Mouse (Mus musculus) frontal cortex, postnatal 36 days (tissue): ENCODE measurements around the gene Rapgef5.
A peak's percentile ranks its signal among the peaks of the same experiment; 100 is the strongest.
"Not testable (repeated sequence)": the region's sequence is repeated elsewhere in the genome, so short reads cannot be mapped to it uniquely, and the experiment has no call there.

Experiments used
- DNase-seq, 2 experiments: peaks; one replicate each; pipeline ENCODE4 v3.0.0; 2022; ENCODE audit warnings: low spot score in 2 of 2

Rapgef5 gene

DNA sequence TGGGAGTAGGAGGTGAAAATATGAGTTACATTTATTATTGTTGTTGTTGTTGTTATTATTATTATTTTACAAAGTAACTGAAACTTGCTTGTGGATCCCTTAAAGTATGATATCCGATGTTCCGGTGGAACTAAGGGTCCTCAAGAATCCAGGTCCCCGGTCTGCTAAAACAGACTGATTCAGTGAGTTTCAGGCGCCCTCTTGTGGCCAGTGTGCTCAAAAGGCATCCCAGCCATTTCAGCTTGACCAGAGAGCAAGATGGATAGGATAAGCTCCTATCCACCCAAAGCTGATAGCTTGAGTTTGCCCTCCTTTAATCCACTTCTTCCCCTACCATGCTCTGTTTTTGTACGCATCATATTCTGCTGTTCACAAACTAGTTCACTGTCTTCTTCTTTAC lies 252.8 kb downstream of the Rapgef5 start:
- peak; percentile 74 to 82 for DNase-seq

DNA sequence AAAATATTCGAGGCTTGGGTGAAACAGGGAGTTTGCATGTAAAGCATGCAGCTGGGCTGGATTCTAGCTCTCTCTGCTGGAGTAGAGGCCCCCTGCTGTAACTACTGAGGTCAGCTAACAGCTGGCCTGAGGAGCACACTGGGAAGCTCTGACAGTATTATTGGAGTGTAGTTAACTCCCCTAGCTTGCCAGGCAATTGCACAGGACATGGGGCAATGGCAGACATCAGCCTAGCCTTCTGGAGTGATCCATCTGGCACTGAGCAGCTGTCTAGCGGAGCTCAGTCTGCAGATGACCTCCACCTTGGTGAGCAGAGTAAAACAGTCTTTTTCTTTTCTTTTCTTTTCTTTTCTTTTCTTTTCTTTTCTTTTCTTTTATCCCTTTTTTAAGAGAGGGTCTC lies 253.9 kb downstream of the Rapgef5 start:
- no peak for DNase-seq

DNA sequence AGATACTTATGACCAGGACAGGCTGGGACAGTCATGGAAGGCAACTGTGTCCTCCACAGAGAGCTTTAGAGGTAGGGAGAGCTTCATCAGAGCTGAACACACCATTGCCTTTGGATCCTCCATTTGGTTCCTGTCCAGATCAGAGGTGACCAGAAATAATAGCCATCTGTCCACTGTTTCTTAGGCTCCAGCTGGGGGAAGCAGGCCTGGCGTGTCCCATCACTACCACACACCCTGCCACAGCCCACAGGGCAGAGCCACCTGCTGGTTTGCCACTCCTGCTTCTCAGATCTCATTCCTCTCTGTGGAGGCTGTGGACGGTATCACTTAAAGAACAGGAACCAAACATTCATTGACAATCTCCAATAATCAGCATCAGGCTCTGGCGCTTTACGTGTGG lies 254.9 kb downstream of the Rapgef5 start:
- DNase-seq: no peak

DNA sequence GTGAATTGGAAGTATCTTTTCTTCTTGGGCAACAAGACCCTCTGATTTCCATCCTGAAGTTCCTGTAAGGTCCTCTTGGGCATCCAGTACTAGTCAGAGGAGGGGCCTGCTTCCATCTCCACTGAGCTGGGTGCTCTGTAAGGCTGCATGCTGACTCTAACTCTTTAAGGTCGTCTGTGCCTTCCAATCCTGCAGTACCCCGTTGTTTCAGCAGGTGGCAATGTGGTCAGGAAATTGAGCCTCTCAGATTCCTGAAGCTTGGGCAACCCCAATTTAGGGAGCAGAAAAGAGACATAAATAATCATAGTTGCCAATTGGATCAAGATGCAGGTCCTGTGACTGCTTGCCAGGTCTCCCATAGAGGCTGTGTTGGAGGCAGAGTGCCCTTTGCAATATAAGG lies 256.4 kb downstream of the Rapgef5 start:
- peak; percentile 76 to 82 for DNase-seq

DNA sequence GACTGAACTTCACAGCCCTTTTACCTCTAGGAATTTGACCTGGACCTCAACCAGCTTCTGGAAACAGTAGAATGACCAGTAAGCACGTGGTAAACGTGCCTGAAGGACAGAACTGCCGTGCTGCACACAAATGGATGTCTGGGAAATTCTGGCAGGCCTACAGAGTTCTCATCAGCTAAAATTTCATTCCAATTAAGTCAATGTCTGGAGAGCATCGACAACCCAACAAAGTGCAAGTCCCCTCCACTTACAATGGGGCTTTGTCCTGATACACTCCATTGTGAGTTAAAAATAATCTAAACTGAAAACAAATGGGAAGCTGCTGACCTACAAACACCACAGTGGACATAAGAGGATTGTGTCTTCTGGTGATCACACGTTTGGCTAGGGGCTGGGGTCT lies 260.6 kb downstream of the Rapgef5 start:
- DNase-seq: no peak

DNA sequence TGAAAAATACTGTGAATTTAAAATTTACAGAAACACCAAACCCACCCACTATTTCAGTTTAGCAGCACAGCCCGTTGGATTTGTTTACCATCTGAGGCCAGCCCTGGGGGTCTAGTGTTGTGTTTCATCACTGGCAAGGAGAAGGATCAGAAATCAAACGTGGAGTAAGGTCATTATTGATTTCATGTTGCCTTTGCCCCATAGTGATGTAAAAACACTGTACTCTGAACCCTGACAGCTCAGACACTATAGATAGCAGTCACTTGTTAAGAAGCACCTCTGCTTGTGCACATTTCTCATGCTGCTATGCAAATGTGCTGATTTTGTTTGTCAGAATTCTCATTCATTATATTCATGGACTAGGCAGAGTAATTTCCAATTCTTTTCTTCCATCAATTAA lies 265.1 kb downstream of the Rapgef5 start:
- no peak for DNase-seq

DNA sequence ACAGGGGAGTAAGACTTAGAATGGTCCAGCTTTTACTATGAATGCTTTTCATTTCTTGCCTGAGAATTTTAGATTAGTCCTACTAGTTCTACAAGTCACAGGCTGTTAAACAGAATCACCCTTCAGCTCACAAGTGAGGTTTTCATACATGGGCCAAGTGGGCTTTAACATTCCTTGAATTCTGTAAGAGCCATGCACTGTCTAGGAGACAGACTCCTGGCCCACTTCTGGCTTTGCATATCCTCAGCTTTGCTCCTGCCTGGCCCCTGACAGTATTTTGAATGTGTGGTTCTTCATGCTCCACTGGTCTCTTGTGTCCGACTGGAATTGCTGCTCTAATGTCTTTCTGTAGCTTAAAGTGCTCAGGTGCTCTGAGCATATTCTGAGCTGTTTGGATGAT lies 267.1 kb downstream of the Rapgef5 start:
- DNase-seq: no peak

DNA sequence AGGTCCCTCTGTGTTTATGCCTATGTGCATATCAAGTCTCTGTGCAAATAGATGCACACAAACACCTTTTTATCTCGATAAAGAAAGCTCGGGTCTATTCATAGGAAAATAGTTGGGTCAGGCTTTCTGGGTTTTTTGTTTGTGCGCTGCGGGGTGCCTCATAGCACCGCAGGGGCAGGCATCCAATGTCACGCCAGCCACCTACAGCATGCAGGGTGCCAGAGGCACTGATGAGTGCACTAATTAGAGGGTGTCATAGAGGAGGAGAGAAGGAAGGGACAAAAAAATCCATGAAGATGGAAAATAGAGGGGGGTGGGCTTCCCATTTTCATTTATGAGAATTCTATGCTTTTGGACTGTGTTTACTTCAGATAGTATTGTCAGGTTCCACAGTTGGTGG lies 270.3 kb downstream of the Rapgef5 start:
- no peak for DNase-seq

DNA sequence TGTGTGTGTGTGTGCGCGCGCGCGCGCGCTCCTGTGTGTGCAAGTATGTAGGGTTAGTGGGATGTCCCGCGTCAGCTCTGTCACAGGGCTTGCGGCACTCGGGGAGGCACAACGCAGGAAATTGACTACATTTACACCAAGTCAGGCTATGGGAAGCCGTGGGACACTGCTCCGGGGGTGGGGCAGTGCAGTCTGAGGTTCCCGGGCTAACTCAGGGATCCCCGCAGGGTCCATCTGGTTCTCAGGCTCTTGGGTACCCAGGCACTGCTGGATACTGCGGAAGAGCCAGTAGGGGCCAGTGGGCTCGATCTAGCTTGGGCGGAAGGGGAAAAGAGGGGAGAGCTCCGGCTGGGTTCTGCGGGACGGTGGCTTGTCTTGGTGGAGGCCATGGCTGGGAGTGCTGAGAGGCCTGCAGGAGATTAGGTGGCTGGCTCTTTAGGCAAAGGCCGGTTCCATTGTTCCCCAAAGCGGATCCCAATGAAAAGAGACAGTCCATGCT lies 272.3 kb downstream of the Rapgef5 start:
- no peak for DNase-seq

DNA sequence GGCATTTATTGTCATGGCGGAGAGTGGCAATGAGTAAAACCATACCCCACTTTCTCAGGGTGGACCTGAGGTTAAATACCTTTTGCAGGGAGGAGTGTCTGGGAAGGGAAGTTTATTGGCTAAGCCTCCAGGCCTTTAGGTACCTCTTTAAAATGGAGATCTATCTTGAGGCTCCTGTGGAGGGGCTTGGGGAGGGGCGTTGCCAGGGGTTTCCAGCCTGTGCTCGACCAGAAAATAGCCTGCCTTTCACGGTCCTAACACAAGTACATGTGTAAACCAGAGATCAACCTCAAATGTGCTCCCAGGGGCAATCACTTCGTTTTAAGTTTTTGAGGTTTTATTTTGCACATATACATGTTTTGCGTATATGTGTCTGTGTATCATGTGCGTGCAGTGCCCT lies 272.7 kb downstream of the Rapgef5 start:
- DNase-seq: no peak

DNA sequence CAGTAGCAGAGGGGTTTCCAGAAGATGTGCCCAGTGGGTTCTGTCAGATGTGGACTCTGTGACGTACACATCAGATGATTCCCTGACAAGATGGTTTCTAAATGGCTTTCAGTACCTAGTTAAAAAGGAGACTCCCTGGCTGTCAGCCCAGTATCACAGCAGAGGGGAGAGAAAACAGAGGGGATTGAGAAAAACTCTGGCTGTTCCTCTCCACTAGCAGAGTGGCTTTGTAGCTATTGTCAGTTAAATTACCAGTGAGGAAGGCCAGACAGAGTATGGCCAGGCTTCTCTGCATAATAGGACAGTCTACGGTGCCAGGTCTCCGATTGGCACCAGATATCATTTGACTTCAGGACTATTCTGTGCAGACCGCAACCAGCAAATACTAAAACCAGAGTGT lies 279.0 kb downstream of the Rapgef5 start:
- no peak for DNase-seq

DNA sequence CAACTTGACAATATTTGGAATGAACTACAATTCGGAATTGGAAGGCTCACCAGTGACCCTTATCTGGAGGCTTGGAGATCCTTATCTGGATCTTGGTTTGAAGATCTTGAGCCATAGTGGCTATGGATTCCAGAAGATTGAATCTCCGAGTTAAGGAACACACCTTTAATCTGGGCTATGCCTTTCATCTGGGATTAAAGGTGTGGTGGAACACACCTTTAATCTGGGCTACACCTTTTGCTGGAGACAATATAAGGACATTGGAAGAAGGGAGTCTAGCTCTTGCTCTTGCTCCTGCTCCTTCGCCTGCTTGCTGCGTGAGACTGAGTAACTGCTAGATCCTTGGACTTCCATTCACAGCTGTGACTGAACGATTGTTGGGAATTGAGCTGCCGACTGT lies 287.7 kb downstream of the Rapgef5 start, which contains the start of gene Cdca7l:
Gene Cdca7l, plus strand, starts transcription at position 301 of the 400 bp plus-strand sequence.
- not testable (repeated sequence) for DNase-seq

DNA sequence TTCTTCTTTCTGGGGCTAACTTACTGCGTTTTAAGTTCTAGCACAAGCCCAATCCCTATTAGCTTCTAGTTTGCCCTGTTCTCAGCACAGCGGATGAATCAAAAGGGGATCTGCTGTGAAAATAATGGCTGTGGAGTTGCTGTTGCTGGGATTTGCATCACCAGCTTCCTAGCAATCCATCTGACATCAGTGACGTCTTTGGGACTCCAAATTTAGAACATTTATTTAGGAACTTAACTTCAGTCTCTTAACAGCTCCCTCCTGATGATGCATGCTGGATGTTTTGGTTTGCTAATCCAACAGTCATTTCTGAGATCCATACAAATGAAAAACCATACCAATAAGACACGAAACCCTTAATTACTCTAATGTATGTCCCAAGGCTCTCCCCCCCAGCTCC lies 289.3 kb downstream of the Rapgef5 start:
- DNase-seq: no peak

DNA sequence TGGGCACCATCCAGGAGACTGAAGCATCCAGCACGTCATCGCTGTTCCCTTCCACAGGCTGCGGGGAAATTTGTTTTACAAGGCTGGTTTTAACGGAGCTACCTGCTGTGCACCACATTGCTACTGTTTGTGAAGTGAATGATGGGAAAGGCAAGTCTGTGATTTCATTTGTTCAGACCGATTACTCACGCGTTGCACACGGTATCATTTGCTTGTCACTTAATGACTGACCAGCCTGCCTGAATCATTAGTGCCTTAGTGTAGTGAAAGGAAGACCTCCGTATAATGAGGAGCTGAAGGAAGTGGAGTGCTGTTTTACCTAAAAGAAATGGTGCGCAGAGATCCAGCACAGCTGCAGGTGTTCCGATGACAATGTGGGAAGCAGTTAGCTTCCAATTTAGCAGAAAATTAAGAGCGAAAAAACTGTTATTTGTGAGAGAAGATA lies 289.8 kb downstream of the Rapgef5 start:
- no peak for DNase-seq

DNA sequence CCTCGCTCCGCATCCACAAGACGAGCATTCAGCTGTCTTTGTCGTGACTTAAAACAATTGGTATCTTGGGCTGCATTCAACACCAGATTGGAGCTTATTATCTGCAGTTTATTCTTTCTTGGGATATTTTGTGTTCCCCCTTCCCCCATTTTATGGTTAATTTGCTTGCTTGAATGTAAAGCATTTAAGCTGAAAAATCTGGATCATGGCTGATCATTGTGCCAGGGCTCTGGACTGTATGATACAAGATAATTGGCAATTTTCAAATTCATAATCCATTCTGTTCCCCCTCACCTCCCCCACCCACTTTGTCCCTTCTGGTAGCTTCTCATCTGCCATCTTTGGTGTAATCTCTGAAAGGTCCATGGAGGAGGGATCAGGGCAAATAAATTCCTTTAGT lies 290.2 kb downstream of the Rapgef5 start:
- DNase-seq: no peak

DNA sequence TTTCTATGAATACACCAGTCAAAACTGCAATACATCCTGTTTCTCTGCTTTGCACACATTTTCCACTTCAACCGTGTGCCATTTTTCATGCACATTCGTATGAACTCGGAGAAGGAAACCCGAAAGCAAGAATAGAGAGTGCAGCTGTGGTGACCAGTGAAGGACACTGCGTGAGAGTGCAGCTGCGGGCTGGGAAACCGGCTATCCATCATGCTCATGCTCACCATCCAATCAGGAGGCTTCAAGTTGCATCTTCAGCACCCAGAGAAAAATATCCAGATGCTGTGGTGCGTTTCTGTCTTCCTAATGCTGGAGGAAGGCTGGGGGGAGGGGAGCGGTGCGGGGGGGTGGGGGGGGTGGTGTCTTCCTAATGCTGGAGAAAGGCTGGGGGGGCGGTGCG lies 291.4 kb downstream of the Rapgef5 start:
- DNase-seq: no peak

DNA sequence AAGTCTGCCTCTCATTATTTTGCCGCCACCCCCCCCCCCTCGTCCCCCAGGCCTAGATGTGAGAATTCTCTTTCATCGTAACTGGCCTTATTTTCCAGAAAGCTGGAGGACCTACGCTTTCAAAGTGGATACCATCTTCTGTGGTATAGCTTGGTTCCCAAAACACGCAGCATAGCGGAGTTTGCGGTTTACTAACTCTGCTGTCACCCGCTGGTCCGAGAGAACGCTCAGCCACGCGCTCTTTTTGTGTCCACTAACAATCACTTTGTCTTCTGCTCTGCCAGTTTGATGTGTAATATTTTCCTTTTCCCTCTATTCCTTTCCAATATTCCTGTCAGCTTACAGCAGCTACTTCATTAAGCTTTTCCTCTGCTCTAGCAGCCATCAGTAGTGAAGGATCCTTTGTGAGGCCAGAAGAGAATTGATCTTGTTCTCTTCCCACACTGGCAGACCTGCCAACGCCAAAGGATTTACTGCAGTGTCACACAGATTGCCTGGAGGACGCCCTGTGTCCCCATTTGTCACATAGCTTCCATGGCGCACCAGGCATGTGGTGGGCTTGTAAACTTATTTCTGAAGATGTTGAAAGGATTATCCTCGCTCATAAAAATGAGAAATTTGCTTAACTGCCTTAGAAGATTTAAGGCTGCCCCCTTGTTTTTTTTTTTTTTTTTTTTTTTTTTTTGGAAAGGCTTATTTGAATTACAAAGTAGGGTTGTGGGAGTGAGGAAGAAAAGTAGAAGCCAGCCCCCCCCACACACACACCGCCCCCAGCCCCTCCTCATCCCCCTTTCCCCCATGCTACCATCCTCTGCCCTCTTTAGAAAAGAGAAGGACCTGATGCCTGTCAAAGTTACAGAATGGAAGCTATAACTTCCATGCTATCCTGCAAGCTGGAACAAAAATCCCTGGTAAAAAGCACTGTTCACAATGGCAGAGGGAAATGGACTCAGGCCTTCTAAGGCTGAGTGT lies 292.4 kb downstream of the Rapgef5 start:
- DNase-seq: no peak
